Mouse (Mus musculus): ENCODE data around the gene Lrrc4. TPM values are rescaled to one million over a fixed set of nuclear protein-coding genes. Genes with fewer than 3 reads are reported as not detected.

Lrrc4 gene
- polyA plus RNA-seq, 1 experiment = 0.83 TPM

- no peak overlapping the region for H3K4me3 ChIP-seq (ENCODE audit: insufficient read depth, low read depth, low read length)
- peaks cover 2% of the 10 kb centered on the region; the same call in 1 of the 2 replicates for H3K4me1 ChIP-seq (ENCODE audit: control insufficient read depth, insufficient read depth, insufficient read length, low read length)
- H3K27ac ChIP-seq (replicated peaks; ENCODE audit: low read depth, low read length) = no peak overlapping the region
Observed at GRCm38 (mm10) chr6:28720391-28721171, 111.0 kb downstream of the Lrrc4 start.

DNA sequence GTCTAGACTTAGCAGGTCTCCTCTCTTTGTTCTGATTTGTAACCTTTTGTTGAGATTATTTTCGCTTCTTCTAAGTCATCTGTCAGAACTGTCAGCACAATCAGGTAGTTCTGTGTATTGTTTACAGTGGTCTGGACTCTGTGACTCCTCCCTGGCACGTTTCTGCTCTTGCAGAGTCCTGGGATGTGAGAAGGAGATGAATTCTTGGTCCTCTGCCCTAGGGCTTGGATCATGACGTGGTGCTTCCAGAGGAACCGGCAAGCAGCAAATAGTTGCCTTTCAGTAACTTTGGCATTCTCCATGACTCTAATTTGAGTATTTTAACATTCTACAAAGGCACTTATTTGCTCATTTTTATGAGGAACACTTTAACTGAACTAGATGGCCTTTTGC lies 113.7 kb downstream of the Lrrc4 start:
- Histone ChIP-seq H3K4me1 (ENCODE audit: control insufficient read depth, insufficient read depth, insufficient read length, low read length) (no peaks in the 10 kb centered on the region), H3K27ac (replicated peaks; ENCODE audit: low read depth, low read length) (no peak overlapping the region), H3K4me3 (ENCODE audit: insufficient read depth, low read depth, low read length) (no peak overlapping the region)

GRCm38 (mm10) chr6:28717203-28717844 lies 114.2 kb downstream of the Lrrc4 start:
- H3K4me1 ChIP-seq (ENCODE audit: control insufficient read depth, insufficient read depth, insufficient read length, low read length) = no peaks in the 10 kb centered on the region
- no peak overlapping the region for H3K4me3 ChIP-seq (ENCODE audit: insufficient read depth, low read depth, low read length)
- H3K27ac ChIP-seq (replicated peaks; ENCODE audit: low read depth, low read length) = no peak overlapping the region

DNA sequence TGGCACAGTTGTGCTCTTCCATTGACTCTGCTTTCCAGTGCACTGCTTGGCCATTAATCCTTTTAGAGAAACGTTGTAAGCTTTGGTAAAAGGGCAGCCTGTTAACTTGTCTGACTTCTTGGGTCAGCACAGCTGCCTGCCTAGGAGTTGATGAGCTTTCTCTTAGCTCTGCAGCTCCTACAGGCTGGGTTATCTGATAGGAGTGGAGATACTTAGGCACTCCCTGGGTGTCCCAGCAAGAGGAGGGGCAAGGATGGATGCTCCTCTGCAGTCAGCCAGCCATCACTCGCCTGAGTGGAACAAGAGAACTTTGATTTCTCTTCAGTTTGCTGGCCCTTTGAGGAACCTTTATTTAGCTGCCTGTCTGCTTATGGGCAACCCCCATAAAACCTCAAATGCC lies 121.5 kb downstream of the Lrrc4 start:
- H3K27ac ChIP-seq (replicated peaks; ENCODE audit: low read depth, low read length) = no peak overlapping the region
- no peak overlapping the region for H3K4me3 ChIP-seq (ENCODE audit: insufficient read depth, low read depth, low read length)

DNA sequence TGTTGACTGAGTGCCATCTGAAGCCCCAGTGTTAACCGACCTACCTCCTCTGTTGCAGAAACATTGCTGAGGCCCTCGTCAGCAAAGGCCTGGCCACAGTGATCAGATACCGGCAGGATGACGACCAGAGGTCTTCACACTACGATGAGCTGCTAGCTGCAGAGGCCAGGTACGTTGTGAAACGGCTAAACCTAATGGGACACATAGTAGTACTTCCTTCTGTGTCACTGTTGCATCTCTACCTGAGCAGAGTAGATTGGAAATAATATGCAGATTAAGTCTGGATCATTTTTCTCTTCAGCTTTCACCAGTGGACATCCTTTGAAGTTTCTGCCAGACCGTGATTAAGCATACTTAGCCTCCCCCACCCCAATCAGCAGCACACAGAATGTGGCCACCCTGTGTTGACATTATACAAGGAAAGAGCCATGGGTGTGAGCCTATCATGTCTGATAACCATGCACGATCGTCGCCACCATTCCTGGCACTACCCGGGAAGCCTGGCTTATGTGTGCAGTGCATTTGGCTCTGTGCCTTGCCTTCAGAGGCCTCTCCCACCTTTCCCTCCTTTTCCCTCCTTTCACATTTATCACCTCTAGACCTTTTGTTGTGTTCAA lies 124.5 kb downstream of the Lrrc4 start:
- Histone ChIP-seq H3K27ac (replicated peaks; ENCODE audit: low read depth, low read length) (no peak overlapping the region), H3K4me1 (ENCODE audit: control insufficient read depth, insufficient read depth, insufficient read length, low read length) (no peaks in the 10 kb centered on the region), H3K4me3 (ENCODE audit: insufficient read depth, low read depth, low read length) (no peak overlapping the region)

More for the DNA sequence above, 121.5 kb downstream of the Lrrc4 start:
- H3K4me1 ChIP-seq (ENCODE audit: control insufficient read depth, insufficient read depth, insufficient read length, low read length) = no peaks in the 10 kb centered on the region

DNA sequence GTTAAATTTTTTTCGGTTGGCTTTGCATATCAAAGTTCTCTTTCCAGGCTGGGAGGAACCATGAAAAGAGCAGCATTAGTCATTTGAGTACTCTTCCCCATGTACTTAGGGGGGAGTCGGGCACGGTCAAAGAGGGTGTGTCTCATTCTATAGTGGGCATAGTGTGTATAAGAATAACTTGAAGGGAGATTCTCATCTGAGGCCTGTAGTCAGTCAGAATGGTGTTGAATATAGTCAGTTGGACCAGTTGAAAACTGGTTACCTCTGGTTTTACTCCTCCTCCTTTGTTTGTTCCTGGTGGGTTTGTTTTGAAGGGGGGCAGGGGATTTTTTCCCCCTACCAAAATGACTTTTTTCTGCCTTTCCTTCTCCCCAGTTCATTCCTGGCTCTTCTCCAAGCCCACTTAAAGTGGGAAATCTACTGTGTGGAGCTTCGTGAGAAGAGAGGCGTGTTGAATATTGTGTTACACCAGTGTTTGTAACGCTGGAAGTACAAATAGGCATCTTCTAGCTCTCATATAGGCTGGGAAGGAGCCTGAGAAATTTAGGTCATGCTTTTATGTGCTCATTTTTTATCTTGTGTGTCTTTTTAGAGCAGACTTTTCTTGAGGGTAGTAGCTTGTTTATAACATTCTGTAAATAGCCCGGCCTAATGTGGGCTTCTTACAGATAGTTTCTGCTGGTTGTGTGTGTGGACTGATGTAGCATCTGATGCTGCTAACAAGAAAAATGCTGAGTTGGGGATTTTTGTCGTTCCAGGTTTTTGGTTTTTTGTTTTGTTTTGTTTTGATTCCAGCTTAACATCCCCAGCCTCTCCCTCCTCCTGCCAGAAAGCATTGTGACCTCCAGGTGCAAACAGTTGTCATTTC lies 125.2 kb downstream of the Lrrc4 start:
- Histone ChIP-seq H3K4me1 (ENCODE audit: control insufficient read depth, insufficient read depth, insufficient read length, low read length) (no peaks in the 10 kb centered on the region), H3K4me3 (ENCODE audit: insufficient read depth, low read depth, low read length) (no peak overlapping the region), H3K27ac (replicated peaks; ENCODE audit: low read depth, low read length) (no peak overlapping the region)

DNA sequence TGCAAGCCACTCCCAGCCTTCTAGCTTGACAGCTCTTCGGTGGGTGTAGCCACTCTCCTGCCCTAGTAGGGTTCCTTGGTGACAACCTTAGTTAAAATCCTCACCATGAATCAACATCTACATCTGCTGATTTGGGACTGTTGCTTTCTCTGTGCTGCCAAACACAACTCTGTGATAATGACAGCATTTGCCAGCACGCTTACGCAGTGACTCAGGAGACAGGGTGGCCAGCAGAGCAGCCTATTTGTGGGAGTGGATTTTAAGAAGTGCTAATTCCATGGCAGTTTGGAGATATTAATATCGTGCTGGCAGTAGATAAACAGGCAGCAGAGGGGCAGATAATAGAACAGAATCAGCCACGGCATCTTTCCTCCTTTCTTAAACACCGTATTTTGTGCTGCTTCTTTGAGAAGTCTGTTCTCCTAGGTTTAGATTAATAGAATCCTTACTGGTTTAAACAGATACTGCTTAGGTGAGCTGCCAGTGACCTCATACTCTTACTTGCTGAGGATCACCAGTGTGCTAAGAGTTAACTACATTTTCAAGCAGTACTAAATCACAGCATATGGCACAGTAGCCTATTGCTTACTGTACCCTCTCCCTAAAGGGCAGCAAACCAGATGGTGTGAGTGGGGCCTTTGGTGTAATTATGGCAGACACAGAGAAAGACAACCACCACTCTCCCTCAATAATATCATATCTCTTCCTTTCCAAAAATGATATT lies 126.0 kb downstream of the Lrrc4 start:
- no peaks in the 10 kb centered on the region for H3K4me1 ChIP-seq (ENCODE audit: control insufficient read depth, insufficient read depth, insufficient read length, low read length)
- H3K27ac ChIP-seq (replicated peaks; ENCODE audit: low read depth, low read length) = no peak overlapping the region
- H3K4me3 ChIP-seq (ENCODE audit: insufficient read depth, low read depth, low read length) = no peak overlapping the region

DNA sequence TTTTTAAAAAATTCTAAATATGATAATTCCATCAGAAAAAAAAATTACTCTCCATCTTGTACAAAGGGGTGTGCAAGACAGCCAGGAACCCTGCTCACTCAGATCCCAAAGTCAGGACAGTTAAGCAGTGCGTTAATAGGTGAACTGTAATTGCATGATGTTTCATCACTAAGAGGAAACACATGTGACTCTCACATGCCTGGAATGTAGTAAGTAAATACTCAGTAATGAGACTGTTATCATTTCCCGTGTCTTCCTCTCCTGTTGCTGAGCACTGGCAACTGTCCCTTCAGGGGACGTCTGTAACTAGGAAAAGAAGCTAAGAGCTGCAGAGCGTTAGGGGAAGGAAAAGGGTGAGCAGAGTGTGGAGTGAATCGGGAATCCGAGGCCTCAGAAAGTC lies 126.9 kb downstream of the Lrrc4 start:
- no peak overlapping the region for H3K4me3 ChIP-seq (ENCODE audit: insufficient read depth, low read depth, low read length)
- no peak overlapping the region for H3K27ac ChIP-seq (replicated peaks; ENCODE audit: low read depth, low read length)
- no peaks in the 10 kb centered on the region for H3K4me1 ChIP-seq (ENCODE audit: control insufficient read depth, insufficient read depth, insufficient read length, low read length)

DNA sequence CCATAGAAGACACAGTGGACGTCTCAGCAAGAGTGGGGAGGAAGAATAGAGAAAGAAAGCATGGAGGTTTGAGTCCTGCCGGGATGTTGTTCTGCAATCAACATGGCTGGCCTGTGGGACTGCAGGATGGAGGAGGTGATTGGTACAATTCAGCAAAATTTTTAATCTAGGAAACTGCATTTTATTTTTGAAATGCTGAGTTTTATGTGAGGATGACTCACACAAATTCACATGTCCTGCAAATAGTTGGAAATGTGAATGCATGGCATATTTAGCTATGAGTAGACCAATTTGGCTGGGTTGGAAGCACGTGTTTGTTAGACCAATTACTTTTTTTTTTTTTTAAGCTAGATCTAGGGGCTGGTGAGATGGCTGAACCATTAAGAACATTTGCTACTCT lies 134.3 kb downstream of the Lrrc4 start:
- no peak overlapping the region for H3K4me3 ChIP-seq (ENCODE audit: insufficient read depth, low read depth, low read length)
- no peak overlapping the region for H3K27ac ChIP-seq (replicated peaks; ENCODE audit: low read depth, low read length)
- H3K4me1 ChIP-seq (ENCODE audit: control insufficient read depth, insufficient read depth, insufficient read length, low read length) = no peaks in the 10 kb centered on the region

DNA sequence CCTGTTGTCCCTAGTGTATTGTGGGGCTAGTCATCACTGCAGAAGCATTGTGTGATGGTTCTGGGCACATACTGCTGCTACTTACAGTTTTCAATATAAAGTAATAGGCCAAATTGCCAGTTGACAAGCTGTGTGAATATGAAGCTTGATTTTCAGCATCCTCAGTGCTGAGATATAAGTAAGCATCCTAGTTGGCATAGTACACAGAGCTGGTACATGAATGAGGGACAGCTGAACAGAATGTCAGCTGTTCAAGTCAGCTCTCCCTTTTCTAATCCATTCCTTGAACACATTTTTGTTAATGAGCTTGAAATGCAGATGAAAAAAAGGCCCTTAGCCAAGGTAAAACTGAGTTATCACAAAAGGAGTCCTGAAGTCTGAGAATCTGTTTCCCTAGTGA lies 138.9 kb downstream of the Lrrc4 start:
- Histone ChIP-seq H3K4me3 (ENCODE audit: insufficient read depth, low read depth, low read length) (no peak overlapping the region), H3K27ac (replicated peaks; ENCODE audit: low read depth, low read length) (no peak overlapping the region), H3K4me1 (ENCODE audit: control insufficient read depth, insufficient read depth, insufficient read length, low read length) (no peaks in the 10 kb centered on the region)

GRCm38 (mm10) chr6:28687776-28688175 lies 143.8 kb downstream of the Lrrc4 start:
- Histone ChIP-seq H3K4me1 (ENCODE audit: control insufficient read depth, insufficient read depth, insufficient read length, low read length) (no peaks in the 10 kb centered on the region), H3K27ac (replicated peaks; ENCODE audit: low read depth, low read length) (no peak overlapping the region), H3K4me3 (ENCODE audit: insufficient read depth, low read depth, low read length) (no peak overlapping the region)

DNA sequence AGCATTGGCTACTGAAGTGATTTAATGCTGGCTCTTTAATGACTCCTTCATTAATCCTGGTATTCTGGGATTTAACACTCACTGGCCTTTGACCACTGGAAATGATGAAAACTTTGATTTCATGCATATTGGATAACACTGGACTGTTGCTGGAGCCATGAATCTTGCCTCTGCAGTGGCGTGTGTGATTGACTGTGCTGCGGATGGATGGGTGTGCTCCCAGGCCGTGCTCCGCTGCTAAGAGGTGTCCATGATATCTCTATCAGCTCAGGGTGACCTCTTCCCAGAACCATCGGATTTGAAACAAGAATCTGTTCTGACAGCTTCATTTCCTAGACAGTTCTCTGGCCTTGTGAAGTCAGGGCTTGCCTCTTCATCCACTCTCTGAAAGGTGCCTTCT lies 145.8 kb downstream of the Lrrc4 start:
- no peak overlapping the region for H3K4me3 ChIP-seq (ENCODE audit: insufficient read depth, low read depth, low read length)
- H3K27ac ChIP-seq (replicated peaks; ENCODE audit: low read depth, low read length) = no peak overlapping the region
- H3K4me1 ChIP-seq (ENCODE audit: control insufficient read depth, insufficient read depth, insufficient read length, low read length) = peaks cover 3% of the 10 kb centered on the region

GRCm38 (mm10) chr6:28685052-28685451 lies 146.5 kb downstream of the Lrrc4 start:
- no peak overlapping the region for H3K27ac ChIP-seq (replicated peaks; ENCODE audit: low read depth, low read length)
- H3K4me1 ChIP-seq (ENCODE audit: control insufficient read depth, insufficient read depth, insufficient read length, low read length) = peaks cover 3% of the 10 kb centered on the region
- no peak overlapping the region for H3K4me3 ChIP-seq (ENCODE audit: insufficient read depth, low read depth, low read length)

- Histone ChIP-seq H3K4me1 (ENCODE audit: control insufficient read depth, insufficient read depth, insufficient read length, low read length) (peaks cover 3% of the 10 kb centered on the region), H3K4me3 (ENCODE audit: insufficient read depth, low read depth, low read length) (no peak overlapping the region), H3K27ac (replicated peaks; ENCODE audit: low read depth, low read length) (no peak overlapping the region)
Observed at GRCm38 (mm10) chr6:28681521-28682457, 149.8 kb downstream of the Lrrc4 start.

All from brown adipose tissue, adult 24 weeks (tissue).